Mouse (Mus musculus) CD4-positive naive resting alpha-beta T cell, adult 76 days (primary cell): ENCODE data around the gene Rnase1. TPM values are rescaled to one million over a fixed set of nuclear protein-coding genes. Genes with fewer than 3 reads are reported as not detected.

Experiments
- total RNA-seq: library from RNA; stranded (reverse); gene quantifications from one replicate; pipeline ENCODE4 v1.2.4, GENCODE M21; 2023

The Rnase1 gene
- not detected for total RNA-seq

DNA sequence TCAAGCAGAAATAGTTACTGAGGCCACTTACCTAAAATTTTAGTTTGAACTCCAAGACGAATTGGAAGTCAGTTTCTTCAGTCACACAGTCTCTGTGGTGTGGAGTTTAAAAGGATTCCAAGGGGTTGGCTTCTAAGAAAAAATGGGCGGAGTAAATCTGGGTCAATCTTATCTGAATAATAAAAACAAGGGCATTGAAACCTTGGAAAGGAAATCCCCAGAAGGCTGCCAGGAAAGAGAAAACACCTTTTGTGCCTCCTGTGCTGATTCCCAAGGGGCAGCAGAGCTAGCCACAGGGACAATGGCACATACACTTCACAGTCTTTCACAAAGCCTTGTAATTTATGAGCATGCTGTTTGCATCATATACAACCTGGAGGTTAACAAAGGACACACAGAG, at the start of gene Rnase1:
Gene Rnase1 (minus strand): TSS at position 101 of the 400 bp plus-strand sequence.

DNA sequence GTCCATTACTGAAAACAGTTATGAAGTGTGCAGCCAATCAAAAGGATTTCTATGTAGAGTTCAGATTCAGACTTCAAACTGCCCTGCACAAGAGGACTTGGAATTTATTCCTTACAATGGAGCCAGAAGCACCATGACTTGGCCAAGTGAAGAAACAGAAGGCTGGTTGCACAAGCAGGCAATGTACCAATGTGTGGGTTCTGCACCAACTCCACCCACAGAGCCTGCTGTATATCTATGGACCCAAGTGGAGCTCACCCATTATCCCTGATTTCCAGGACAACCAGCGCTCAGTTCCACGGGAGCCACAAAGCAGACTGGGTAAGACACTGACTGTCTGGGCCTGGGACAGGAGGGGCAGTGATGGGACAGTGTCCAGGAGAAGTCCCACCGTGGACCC, 15.4 kb upstream of the Rnase1 start, which contains the start of gene Rnase2b:
Gene Rnase2b (plus strand): TSS at position 285 of the 400 bp plus-strand sequence.

DNA sequence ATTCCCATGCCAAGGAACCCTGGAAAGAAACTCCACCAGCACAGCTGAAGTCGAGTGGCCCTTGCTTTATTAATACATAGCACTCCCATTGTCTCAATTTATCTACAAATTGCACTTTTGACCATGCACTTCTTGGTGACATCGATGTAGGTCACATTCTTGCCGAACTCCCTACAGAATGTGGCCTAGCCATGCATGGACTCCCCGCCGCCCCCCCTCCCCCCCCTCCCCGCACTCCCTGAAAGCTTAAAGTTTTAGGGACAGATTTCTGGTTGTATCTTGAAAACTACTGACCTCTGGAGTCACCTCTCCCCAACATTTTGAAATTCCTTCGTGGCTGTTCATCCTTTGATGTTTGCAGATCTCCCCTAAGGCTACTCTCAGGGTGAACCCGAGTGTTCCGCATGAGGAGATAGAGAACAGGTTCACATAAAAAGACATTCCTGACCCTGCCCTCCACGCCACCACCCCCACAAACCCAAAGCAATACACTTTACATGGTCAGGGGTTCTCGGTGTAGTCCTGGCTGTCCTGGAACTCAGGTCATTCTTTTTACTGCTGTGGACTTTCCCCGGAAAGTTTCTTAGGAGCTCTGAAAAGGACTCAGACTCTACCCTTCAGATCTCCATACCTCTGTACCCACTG, 32.5 kb downstream of the Rnase1 start, which contains the start of gene Eddm3b:
Gene Eddm3b (plus strand): TSS at position 511 of the 645 bp plus-strand sequence.

Other genes starting within 250 kb of the Rnase1 start
- 0.41 TPM for gene Klhl33, start 249.3 kb downstream of the Rnase1 start, total RNA-seq
- 36.9 TPM for gene Osgep, start 221.9 kb downstream of the Rnase1 start, total RNA-seq
- 43.1 TPM for gene Apex1, start 221.8 kb downstream of the Rnase1 start, total RNA-seq
- gene Pip4p1, start 215.9 kb downstream of the Rnase1 start, total RNA-seq = 122 TPM
- gene Pnp, start 215.7 kb downstream of the Rnase1 start, total RNA-seq = 21.6 TPM
- gene Gm49342, start 202.3 kb downstream of the Rnase1 start, total RNA-seq = 17.4 TPM
- 2.6 TPM for gene Pnp2, start 190.8 kb downstream of the Rnase1 start, total RNA-seq
- not detected for gene Rnase10, start 139.0 kb downstream of the Rnase1 start, total RNA-seq
- not detected for gene Rnase9, start 104.9 kb downstream of the Rnase1 start, total RNA-seq
- not detected for gene Rnase11, start 96.6 kb downstream of the Rnase1 start, total RNA-seq
- gene Rnase12, start 89.1 kb downstream of the Rnase1 start, total RNA-seq = not detected
- not detected for gene Olfr750, start 72.3 kb downstream of the Rnase1 start, total RNA-seq
- gene Rnase4, start 55.7 kb downstream of the Rnase1 start, total RNA-seq = 0.73 TPM
- not detected for gene Ang, start 55.6 kb downstream of the Rnase1 start, total RNA-seq
- gene Eddm3b, start 32.4 kb downstream of the Rnase1 start, total RNA-seq = not detected
- gene Rnase6, start 22.9 kb downstream of the Rnase1 start, total RNA-seq = 8.2 TPM
- not detected for gene Rnase2b, start 15.5 kb upstream of the Rnase1 start, total RNA-seq
- gene Ang2, start 52.4 kb upstream of the Rnase1 start, total RNA-seq = not detected
- not detected for gene Ear14, start 56.6 kb upstream of the Rnase1 start, total RNA-seq
- not detected for gene Rnase2a, start 109.3 kb upstream of the Rnase1 start, total RNA-seq
- gene Gm7247, start 215.0 kb upstream of the Rnase1 start, total RNA-seq = not detected